8 mouse cellular contexts compared by ENCODE assay signal in the genomic region with DNA sequence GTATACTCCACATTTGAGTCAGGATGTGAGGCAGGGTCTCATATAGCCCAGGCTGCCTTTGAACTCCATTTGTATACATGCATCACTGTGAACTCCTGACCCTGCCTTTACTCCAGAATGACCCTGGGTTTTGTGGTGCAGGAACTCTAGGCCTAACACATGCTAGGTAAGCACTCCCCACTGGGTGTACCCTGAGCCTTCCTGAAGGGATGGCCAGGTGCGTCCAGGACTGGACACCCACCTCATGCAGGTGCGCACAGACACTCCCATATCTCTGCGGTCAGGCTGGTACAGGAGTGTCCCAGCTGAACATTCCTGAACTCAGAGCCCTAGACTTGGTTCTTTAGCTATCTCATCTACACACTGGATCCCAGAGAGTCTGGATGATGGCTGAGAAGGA. TPM values are rescaled to one million over a fixed set of nuclear protein-coding genes. Genes with fewer than 3 reads are reported as not detected.
DNase-seq lines count a peak whose midpoint lies in the region; ATAC-seq and TF ChIP-seq lines count a peak whose summit lies in the region.

No protein-coding gene starts in this region.

- no peak for ATAC-seq in liver, embryonic 11.5 days (replicated peaks; ENCODE audit: low FRiP score)

- no peaks in the 10 kb centered on the region for H3K9me3 ChIP-seq in liver, embryonic 11.5 days (ENCODE audit: control insufficient read depth, low read length)

- peaks cover 30% of the 10 kb centered on the region for H3K4me1 ChIP-seq in thymus, adult 2 months (replicated peaks; ENCODE audit: control insufficient read depth, insufficient read depth, low read length)
- peaks cover 37% of the 10 kb centered on the region for H3K4me1 ChIP-seq in liver, embryonic 11.5 days (replicated peaks; ENCODE audit: control insufficient read depth, insufficient read depth, low read length)

- H3K27ac ChIP-seq in thymus, adult 2 months (ENCODE audit: control insufficient read depth, insufficient read depth, low read length), result peak overlapping the region; percentile 81
- H3K27ac ChIP-seq in liver, embryonic 11.5 days (ENCODE audit: low read depth, low read length), result peak overlapping the region; percentile 94

- no peak for TF ChIP-seq CTCF in thymus, adult 2 months (IDR thresholded peaks at IDR 0.05; ENCODE audit: borderline replicate concordance, control insufficient read depth, extremely low read depth, insufficient read depth, low read length, poor library complexity)

- H3K36me3 ChIP-seq in thymus, adult 2 months (ENCODE audit: control insufficient read depth, insufficient read depth, low read length), result 0 out of 2 replicates have a peak, but pooled peaks cover 3% of the 10 kb centered on the region
- peaks cover 19% of the 10 kb centered on the region for H3K36me3 ChIP-seq in liver, embryonic 11.5 days (ENCODE audit: control insufficient read depth, insufficient read depth, low read length)

- peak overlapping the region; percentile 21; the same call in 1 of the 2 replicates for H3K4me3 ChIP-seq in thymus, adult 2 months (ENCODE audit: control insufficient read depth, insufficient read depth, low read length)
- H3K4me3 ChIP-seq in liver, embryonic 11.5 days (ENCODE audit: low read depth, low read length), result peak overlapping the region; percentile 74

- WGBS in thymus, adult 2 months, result 85% methylated on average over 3 of the region's 3 CpGs
- 81% methylated on average over 3 of the region's 3 CpGs for WGBS in liver, embryonic 11.5 days

- no peaks in the 10 kb centered on the region for H3K27me3 ChIP-seq in thymus, adult 2 months (ENCODE audit: control insufficient read depth, insufficient read depth, low read length)
- H3K27me3 ChIP-seq in liver, embryonic 11.5 days (replicated peaks; ENCODE audit: control insufficient read depth, insufficient read depth, low read length), result no peaks in the 10 kb centered on the region

- no peak for TF ChIP-seq POLR2A in thymus, adult 2 months (IDR thresholded peaks at IDR 0.05; ENCODE audit: control insufficient read depth, extremely low read depth, insufficient read depth, low read length, poor library complexity)

- H3K9ac ChIP-seq in liver, embryonic 11.5 days (ENCODE audit: low read depth, low read length), result peak overlapping the region; percentile 84

- peak overlapping the region; percentile 89 for H3K4me2 ChIP-seq in liver, embryonic 11.5 days

- DNase-seq in cerebellum, adult 9-11 months, result peak; percentile 61
- DNase-seq in cerebellum, adult 8-10 months, result no peak
- DNase-seq in thymus, adult 2 months, result no peak
- no peak for DNase-seq in thymus, postnatal 10 days (ENCODE audit: low spot score in 2 of 2)
- DNase-seq in liver, embryonic 11.5 days (ENCODE audit: low spot score), result no peak
- no peak for DNase-seq in adrenal gland, adult 2 months
- DNase-seq in gastrocnemius, postnatal 10 days, result no peak
- DNase-seq in layer of hippocampus, postnatal 14 days (ENCODE audit: low spot score in 2 of 2), result no peak

RNA-seq across cellular contexts. Expression of a gene that starts 1.1 kb away (rescaled TPM):
- 192 and 199 TPM in 2 replicates for polyA plus RNA-seq in thymus, adult 2 months (2012; rRNA removed)
- polyA plus RNA-seq in liver, embryonic 11.5 days (2014; fragmentation: Nextera tagmentation; extraction: Ambion mirVana), result 342 and 357 TPM in 2 replicates
- total RNA-seq in adrenal gland, adult 2 months (2021), result 10 to 100 TPM; 65.2 to 88.5 TPM
- polyA plus RNA-seq in adrenal gland, adult 2 months (2012; rRNA removed), result 81.3 and 112 TPM in 2 replicates
- total RNA-seq in gastrocnemius, postnatal 10 days (2021), result 10 to 100 TPM; 82.3 to 83.0 TPM
- total RNA-seq in layer of hippocampus, postnatal 14 days (2021), result 10 to 100 TPM; 67.8 to 71.7 TPM

RNA-seq across cellular contexts. Expression of a gene that starts 13.9 kb away (rescaled TPM):
- 40.7 and 41.9 TPM in 2 replicates for polyA plus RNA-seq in thymus, adult 2 months (2012; rRNA removed)
- 33.7 and 34.6 TPM in 2 replicates for polyA plus RNA-seq in liver, embryonic 11.5 days (2014; fragmentation: Nextera tagmentation; extraction: Ambion mirVana)
- 100 to 1,000 TPM; 115 to 127 TPM for total RNA-seq in adrenal gland, adult 2 months (2021)
- polyA plus RNA-seq in adrenal gland, adult 2 months (2012; rRNA removed), result 115 and 117 TPM in 2 replicates
- total RNA-seq in gastrocnemius, postnatal 10 days (2021), result 10 to 100 TPM; 22.5 to 23.4 TPM
- 10 to 100 TPM; 25.9 to 30.8 TPM for total RNA-seq in layer of hippocampus, postnatal 14 days (2021)

RNA-seq across cellular contexts. Expression of a gene that starts 24.6 kb away (rescaled TPM):
- 540 and 792 TPM in 2 replicates for polyA plus RNA-seq in thymus, adult 2 months (2012; rRNA removed)
- 43.0 and 47.2 TPM in 2 replicates for polyA plus RNA-seq in liver, embryonic 11.5 days (2014; fragmentation: Nextera tagmentation; extraction: Ambion mirVana)
- total RNA-seq in adrenal gland, adult 2 months (2021), result 100 to 1,000 TPM; 214 to 246 TPM
- 1,009 and 1,256 TPM in 2 replicates for polyA plus RNA-seq in adrenal gland, adult 2 months (2012; rRNA removed)
- total RNA-seq in gastrocnemius, postnatal 10 days (2021), result 100 to 1,000 TPM in 1 of 2 experiments, 10 to 100 TPM in 1; 79.2 to 130 TPM
- 100 to 1,000 TPM; 163 to 179 TPM for total RNA-seq in layer of hippocampus, postnatal 14 days (2021)

RNA-seq across cellular contexts. Expression of a gene that starts 29.1 kb away (rescaled TPM):
- polyA plus RNA-seq in thymus, adult 2 months (2012; rRNA removed), result 0.19 and 0.28 TPM in 2 replicates
- polyA plus RNA-seq in liver, embryonic 11.5 days (2014; fragmentation: Nextera tagmentation; extraction: Ambion mirVana), result not detected in 2 replicates
- total RNA-seq in adrenal gland, adult 2 months (2021), result under 1 TPM in 1 of 2 experiments, not detected in 1; 0.12 TPM
- polyA plus RNA-seq in adrenal gland, adult 2 months (2012; rRNA removed), result 0.25 and 0.28 TPM in 2 replicates
- total RNA-seq in gastrocnemius, postnatal 10 days (2021), result not detected
- under 1 TPM in 1 of 2 experiments, not detected in 1; 0.14 TPM for total RNA-seq in layer of hippocampus, postnatal 14 days (2021)

RNA-seq across cellular contexts. Expression of a gene that starts 41.9 kb away (rescaled TPM):
- 6.7 and 7.5 TPM in 2 replicates for polyA plus RNA-seq in thymus, adult 2 months (2012; rRNA removed)
- polyA plus RNA-seq in liver, embryonic 11.5 days (2014; fragmentation: Nextera tagmentation; extraction: Ambion mirVana), result 4.2 and 4.9 TPM in 2 replicates
- total RNA-seq in adrenal gland, adult 2 months (2021), result 10 to 100 TPM in 1 of 2 experiments, 1 to 10 TPM in 1; 1.3 to 44.6 TPM
- 18.5 and 22.2 TPM in 2 replicates for polyA plus RNA-seq in adrenal gland, adult 2 months (2012; rRNA removed)
- total RNA-seq in gastrocnemius, postnatal 10 days (2021), result not detected
- total RNA-seq in layer of hippocampus, postnatal 14 days (2021), result not detected
